Mouse (Mus musculus) induced T-regulatory cell, adult 2 months (primary cell): ENCODE results near the gene Dock8.
"Not testable (repeated sequence)": the region's sequence is repeated elsewhere in the genome, so short reads cannot be mapped to it uniquely, and the experiment has no call there.

Experiments
- DNase-seq: peaks from one replicate; pipeline ENCODE4 v3.0.0-alpha.2; 2012; ENCODE audit warnings: low read depth

Gene Dock8

DNA sequence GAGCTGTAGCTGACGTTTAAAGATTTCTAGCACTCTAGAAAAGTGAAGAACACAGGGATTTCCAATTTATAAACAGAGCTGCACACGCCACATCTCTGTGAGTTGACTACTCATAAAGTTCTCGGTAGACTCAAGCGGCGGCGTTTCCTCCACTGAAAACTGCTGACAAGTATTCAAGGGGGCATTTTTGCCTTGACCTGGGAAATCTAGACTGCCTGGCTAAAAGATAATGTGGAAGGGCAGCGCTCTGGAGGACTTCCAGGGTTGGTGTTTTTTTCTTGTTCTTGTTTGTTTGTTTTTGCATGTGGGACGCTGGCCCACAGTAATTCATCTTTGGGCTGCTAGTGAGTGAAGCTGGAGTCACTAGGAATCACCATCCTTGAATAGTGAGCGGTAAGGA is 819 bp downstream of the Dock8 start:
- DNase-seq: peak; percentile 39

DNA sequence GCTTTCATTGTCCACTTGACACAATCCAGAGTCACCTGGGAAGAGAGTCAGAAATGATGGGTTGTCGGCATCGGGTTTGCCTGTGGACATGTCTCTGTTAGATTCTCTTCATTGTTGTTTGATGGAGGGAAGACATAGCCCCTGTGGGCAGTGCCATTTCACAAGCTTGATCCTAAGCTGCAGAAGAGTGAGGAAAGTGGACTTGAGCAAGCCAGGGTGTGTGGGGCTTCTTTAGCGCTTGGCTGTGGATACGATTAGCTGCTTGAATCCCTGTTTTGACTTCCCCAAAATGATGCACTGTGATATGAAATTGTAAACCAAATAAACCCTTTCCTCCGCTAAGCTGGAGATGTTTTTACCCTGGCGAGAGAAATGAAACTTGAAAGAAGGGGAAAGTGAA is 2.7 kb downstream of the Dock8 start:
- no peak for DNase-seq

DNA sequence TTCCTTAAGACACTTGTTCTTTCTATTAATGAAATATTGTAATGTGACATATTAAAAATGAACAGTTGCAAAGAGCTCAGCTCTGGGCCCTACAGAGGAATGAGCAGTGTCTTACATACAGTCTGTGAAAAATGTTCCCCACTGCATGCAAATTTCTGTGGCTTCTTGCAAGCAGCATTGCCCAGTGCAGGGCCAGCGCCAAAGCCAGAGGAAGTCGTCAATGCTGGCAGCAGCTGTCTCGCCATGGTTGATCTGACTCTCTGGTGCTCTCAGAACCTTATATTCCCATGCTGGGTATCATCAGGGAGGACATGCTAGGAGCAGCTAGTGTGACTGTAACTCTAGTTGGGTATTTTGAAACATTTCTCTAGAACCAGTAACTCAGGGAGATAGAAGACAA is 3.5 kb downstream of the Dock8 start:
- DNase-seq: no peak

DNA sequence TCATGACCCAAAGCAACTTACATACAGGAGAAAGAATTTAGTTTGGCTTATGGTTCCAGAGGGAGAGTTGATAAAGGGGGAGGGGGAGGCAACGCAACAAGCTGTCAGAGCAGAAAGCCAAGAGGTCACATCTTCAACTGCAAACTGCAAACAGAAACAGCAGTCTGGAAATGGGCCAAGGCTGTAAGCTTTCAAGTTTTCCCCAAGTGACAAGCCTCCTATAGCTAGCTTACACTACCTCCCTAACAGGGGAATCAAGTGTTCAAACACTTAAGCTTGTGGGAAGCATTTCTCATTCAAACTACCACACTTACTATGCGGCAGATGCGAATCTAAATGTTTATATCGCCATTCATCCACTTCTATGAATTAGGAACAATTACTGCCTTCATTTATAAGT is 4.5 kb downstream of the Dock8 start:
- no peak for DNase-seq

DNA sequence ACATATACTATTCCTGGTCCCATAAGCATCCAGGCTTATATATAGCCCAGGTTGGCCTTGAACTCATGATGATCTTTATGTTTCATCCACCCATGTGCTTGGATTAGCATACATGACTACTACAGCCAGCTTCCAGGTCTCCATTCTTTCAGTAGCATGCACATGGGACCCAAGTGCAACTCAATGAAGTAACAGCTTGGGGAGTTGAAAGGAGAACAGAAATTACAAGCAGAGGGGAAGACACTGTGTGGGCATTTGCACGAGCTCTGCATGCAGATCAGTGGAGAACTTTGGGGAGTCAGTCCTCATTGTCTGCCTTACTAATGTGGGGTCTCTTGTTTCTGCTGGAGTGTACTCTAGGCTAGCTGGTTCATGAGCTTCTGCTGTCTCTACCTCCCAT is 7.4 kb downstream of the Dock8 start:
- no peak for DNase-seq

DNA sequence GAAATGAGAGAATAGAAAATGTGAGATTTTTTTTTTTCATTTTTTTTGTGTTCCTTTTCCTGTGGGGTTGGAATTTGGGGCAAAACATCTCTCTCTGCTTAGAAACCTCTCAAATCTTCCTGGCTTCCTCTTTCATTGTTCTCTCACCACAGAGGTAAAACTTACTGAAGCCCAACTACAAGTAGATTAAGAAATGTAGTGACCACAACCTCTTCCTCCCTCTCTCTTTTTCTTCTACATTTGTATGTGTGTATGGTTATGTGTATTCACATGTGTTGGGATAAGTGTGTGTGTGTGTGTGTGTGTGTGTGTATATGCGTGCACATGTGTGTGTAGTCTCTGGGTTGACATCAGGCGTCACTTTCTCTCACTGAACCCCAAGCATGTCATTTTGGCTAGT is 9.2 kb downstream of the Dock8 start:
- no peak for DNase-seq

DNA sequence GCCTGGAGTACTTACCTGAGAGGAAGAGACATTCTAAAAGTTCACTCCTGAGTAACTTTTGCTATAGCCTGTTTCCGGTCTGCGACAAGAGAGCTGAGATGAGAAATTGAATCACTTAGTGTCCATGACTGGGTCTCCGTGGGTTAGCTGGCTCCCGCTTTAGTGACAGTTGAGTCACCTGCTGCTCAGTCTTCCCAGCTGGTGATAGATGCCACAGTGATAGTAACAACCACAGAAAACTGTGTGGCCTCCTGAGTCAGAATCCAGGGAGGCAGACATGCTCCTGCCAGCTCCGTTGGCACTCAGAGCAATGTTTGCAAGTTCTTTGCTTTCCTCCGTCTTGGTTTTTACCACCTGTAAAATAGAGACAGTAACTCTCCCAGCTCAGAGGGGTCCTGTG is 23.4 kb downstream of the Dock8 start:
- no peak for DNase-seq

DNA sequence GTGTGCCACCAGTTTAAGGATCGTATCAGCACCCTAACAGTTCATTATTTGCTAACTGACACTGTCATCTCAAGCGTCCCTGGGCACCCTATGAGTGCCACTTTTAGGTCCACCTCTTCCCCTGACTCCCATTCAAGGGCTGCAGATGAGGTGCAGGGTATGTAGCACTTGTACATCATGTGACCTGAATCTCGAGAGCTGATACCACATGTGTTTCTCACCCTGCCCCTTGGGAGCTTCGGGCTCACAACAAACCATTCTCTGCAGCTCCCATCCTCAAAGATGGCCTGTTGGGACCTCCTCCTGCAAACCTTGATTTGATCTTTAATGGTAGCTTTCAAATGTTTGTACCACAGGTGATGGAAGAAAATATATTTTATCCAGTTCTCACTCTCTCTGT is 32.4 kb downstream of the Dock8 start:
- no peak for DNase-seq

DNA sequence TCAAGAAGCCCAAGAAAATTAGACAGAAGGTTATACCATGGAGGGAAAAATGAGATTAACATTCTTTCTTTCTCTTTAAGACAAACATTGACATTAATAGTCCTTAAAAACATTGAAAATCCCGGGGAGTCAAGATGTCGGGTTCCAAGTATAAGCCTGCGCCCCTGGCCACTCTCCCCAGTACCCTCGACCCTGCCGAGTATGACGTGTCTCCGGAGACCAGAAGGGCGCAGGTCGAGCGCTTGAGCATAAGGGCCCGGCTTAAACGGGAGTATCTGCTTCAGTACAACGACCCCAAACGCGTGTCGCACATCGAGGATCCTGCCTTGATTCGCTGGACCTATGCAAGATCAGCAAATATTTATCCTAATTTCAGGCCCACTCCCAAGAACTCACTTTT is 33.7 kb downstream of the Dock8 start:
- DNase-seq: not testable (repeated sequence)

DNA sequence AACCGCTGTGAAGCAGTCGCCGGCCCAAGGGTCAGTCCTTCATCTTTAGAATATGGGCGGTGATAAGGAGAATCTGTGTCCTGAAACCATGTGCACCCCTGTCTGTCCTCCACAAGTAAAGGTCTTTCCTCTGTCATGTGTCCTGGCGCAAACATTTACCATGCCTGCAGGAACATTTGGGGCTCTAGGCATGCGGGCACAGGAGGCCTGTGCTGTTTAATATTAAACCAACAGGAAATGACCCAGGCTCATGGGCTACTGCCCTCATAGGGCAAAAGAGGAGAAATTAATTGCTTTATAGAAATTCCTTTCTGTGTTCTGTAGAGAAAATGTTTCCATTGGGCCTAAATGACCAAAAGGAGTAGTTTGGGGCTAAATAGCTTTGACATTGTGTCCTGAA is 36.5 kb downstream of the Dock8 start:
- DNase-seq: no peak

DNA sequence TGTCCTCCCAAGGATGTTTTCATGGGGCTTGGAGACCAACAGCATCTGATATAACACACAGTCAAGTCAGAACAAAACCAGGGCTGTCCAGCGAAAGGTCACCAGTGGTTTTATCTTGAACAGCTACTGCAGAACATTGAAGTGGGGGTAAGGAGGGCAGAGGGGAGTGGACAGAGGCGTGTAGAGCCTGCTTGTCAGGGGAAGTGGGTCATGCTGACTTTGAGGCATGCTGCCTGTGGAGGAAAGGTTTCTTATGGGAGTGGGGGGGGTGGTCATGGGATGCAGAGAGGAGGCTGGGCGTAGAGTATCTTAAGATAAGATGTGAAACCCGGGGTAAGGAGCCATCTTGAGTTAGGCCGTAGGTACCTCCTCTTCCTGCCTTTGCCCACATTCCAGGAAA is 37.5 kb downstream of the Dock8 start:
- no peak for DNase-seq

DNA sequence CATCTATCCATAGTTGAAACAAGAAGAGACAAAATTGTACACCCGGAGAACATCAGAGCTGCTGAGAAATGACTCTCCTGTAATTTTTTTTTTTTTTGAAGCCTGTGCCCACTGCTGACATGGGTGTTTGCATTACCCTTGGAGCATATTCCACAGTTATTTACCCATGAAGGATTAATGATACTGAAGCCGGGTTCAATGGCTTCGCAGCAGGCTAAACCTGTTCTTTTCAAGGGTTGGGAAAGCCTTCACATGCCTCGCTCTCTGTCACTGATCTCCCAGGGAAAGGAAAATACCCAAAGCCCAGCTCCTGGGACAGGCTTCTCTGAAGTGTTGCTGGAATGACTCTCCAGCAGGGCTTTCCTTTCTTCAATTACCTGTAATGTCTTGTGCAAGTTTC is 37.9 kb downstream of the Dock8 start:
- DNase-seq: no peak

DNA sequence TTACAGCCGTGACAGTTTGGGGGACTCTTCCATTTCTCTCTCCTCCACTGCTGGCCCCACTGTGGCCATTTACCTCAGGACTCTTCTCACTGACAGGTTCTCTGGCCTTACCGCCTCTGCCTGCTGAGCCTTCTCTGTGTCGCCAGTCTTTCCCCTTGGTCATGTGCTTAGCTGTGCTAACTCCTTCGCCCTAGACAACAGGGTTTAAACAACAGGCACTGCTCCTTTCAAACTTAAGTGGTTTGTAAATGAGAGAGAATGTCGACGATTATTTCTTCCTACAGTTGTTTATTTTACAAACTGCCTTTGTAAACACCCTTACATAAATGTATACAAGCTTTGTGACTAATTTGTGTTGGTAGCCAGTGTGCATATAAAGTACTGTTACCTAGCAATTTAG is 39.0 kb downstream of the Dock8 start:
- DNase-seq: no peak

DNA sequence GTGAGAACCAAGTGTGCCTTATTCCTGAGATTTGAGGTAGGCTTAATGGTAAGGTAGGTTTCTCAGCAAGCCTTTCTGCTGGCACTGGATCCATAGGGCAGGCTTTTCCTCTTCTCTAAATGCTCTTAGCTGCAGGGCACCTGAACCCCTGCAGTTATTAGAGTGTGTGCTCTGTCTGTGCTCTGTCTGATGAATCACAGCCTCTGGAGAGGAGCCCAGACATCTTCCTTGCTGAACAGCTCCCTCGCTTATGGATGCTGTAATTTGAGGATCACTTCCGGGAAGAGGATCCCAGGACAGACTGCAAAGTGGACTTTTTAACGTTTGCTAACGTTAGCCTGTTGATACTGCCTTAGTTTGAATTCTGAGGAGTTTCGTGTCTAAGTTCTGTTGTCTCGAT is 41.9 kb downstream of the Dock8 start:
- no peak for DNase-seq

DNA sequence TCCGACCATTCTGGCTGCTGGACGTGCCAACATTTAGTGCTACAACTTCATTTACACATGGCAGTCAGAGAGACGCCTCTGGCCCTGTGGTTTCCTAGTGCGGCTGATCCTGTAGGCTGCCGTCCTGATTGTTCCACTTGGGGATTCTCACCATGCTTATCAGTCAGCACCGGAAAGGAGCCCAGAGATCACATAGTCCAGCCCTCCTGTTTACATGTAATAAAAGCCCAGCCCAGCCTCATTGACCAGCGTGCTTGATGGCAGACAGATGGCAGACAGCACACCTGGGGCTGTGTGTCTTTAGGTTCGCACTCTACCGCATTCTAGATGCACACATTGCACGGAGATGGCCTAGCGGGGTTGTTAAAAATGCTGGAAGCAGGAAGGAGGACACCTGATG is 43.6 kb downstream of the Dock8 start:
- DNase-seq: no peak

DNA sequence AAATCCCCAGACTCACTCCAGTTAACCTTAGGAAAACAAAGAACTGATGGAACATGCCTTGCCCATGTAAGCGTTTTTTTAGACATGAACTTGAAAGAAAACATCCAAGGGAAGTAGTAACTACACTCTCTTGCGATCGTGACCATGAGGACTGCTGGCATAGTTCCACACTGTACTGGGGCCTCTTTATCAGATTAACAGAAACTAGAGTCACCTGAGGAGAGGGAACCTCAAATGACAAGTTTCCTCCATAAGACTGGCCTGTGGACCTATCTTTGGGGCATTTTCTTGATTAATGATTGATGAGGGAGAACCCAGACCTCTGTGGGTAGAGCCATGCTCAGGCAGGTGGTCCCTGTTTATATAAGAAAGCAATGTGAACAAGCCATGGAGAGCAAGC is 44.7 kb downstream of the Dock8 start:
- no peak for DNase-seq

DNA sequence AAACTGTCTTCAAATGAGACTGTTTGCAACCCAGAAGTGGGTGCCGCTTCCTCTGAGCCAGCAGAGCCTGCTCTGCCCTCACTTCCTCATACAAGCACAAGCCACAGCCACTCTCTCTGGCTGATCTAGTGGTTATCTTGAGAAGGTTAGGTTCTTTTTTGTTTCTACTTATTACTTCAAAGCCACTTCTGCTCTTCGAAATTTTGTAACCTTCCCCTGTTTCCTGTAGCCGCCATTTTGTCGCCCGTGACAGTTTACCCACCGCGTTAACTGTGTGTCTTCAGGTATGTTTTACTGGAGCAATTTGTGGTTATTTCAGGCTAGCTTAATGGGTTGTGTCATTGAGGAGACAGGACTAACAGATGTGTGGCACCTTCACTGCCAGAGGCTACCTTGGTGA is 53.0 kb downstream of the Dock8 start:
- DNase-seq: peak; percentile 93

DNA sequence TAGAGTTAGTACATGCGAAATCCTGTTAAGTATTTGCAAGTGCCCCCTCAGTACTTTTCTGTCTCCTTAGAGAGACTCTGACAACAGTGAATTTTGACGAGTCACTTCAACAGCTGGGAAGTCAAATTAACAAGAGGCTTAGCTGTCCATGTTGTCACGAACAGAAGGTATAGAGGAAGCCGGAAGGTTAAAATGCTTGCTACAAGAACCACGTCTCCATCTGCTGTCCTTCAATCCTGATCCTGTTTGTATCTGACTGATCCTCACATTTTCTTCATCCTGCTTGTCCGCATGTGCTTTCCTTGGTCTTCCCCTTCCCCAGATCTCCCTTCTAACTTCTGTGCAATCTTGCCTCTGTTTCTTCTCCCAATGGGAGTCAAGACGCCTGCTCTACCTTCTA is 53.8 kb downstream of the Dock8 start:
- peak; percentile 74 for DNase-seq

DNA sequence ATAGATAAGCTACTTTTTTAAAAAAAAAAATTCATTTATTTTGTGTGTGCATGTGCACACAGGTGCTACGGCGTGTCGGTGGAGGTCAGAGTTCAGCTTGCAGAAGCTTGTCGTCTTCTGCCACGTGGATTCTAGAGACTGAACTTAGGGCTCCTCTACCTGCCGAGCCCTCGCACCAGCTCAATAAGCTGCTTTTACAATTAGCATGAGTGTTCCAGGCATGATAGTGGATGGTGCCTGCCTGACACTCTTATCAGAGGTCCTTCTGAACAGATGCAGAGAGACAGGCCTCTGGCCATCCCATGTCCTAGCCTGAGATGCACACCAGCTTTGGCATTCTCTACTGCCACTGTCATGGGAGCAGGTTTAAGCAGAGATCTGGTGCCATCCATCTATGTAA is 55.7 kb downstream of the Dock8 start:
- DNase-seq: no peak

DNA sequence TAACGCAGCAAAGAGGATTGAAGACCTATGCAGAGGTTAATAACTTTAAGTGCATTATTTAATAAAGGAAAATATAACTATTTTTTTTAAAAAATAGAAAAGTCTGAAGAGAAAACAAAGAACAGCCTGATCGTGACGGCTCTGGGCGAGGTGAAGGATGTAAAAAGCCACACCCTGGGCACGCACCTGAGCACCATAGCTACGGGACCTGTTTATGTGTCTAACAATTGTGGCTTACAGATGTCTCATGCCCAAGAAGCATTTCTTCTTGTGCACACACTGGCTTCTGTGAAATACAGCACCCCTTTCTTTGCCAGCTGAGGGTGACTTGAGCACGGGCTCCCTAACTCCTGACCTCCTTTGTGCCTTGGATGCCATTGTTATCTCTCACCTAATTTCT is 56.2 kb downstream of the Dock8 start:
- peak; percentile 82 for DNase-seq

DNA sequence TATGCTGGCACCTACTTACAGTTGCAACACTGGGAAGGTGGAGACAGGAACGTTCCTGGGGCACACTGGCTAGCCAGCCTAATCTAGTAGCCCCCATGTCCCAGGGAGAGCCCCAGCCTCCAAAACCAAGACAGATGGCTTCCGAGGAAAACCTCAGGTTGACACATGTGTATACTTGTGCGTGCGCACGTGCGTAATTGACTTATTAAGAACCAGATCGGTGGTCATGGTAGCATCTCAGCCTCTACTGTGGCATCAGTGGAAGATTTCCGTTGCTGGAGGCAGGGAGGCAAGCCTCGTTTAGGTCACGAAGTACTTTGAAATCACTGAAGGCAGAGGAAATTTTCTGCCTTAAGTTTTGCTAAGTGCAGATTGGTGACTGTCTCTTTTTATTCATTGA is 56.9 kb downstream of the Dock8 start:
- DNase-seq: peak; percentile 83

DNA sequence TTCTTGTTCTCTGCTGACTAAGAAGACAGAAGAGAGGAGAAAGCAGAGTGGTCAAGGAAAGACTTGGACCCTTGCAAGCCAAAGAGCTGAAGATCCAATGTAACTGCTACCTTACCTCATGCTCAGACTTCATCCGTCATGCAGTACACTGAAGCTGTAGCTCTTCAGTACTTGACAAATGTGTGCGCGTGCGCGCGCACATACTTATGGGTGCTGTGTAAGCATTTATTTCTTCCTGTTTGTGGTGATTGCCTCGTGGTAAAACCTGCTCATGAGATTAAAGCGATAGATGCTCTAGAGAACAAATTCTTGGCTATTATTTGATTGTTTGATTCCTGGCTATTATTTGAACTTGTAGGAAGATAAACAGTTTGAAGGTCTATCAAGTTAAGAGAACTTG is 58.5 kb downstream of the Dock8 start:
- DNase-seq: peak; percentile 93

DNA sequence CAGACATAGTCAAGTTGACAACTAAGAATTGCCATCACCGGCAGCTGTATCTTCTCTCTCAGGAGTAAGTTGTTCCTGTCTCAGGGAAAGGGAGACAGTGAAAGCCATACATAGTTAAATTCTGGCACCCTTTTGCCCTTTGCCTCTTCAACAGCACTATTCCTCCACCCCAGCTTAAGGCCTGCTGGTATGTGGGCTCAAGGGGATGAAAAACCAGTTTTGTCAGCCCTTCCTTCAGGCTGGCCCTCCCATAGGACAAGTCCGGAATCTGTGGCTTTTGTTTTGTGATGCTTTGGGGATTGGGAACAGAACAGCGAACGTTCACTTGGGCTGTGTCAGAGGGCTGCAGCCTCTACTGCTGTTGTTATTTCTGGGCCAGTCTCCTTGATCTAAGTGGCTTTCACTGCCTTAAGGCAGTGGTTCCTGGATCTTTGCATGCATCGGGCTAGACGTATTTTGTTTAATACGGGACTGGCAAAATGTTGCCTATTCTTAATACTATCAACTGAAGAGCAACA is 60.6 kb downstream of the Dock8 start:
- no peak for DNase-seq

DNA sequence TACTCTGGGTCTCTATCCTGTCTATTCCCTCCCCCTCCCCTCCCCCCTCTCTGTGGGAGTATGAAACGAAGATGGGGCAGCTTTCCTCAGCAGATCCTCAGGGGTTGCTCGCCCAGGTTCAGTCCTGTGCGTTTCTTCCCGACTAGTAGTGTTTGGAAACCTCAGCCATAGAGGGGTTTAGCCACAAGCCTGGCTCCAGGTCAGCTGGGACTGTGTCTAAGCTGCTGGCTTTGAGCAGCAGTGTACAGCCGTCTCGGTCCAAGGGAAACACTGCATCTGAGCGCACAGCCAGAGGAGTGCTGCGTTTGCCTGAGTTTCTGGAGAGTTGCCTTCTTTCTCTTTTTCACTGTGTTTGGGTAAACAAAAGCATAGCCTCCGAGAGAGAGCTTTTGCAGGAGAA is 61.0 kb downstream of the Dock8 start:
- peak; percentile 38 for DNase-seq

DNA sequence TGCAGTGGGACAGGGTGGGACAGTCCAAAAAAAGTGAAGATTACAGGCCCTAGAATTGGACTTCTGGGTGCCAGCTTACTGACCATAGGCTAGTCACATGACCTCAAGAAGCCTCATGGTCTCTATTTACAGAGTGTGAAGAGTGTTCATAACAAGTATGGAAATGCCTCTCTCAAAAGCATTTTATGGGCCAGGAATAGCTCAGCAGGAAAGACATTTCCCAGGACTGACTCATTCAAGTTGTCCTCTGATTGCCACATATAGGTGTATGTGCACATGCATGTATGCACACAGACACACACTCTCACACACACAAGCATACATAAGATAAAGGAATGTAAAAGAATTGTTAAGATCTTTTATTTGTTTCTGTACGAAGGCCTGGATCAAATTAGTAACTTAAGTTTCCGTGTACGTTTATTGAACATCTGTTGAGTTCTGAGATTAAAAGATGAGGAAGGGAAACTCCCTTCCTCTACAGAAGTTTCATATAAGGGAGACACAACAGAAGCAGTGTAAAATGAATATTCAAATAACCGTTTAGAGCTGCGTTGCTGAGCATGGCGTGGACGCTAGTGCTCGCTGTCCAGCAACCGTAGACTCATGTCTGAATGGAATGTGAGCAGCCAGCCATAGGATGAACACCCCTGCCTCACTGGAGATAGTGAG is 63.0 kb downstream of the Dock8 start:
- peak; percentile 71 for DNase-seq
